Mouse (Mus musculus): ENCODE results near the gene Micall2. TPM values are rescaled to one million over a fixed set of nuclear protein-coding genes. Genes with fewer than 3 reads are reported as not detected.
A peak's percentile ranks its signal among the peaks of the same experiment; 100 is the strongest.
"Not testable (repeated sequence)": the region's sequence is repeated elsewhere in the genome, so short reads cannot be mapped to it uniquely, and the experiment has no call there.

The Micall2 gene
- polyA plus RNA-seq, 1 experiment, result 5.0 TPM

DNA sequence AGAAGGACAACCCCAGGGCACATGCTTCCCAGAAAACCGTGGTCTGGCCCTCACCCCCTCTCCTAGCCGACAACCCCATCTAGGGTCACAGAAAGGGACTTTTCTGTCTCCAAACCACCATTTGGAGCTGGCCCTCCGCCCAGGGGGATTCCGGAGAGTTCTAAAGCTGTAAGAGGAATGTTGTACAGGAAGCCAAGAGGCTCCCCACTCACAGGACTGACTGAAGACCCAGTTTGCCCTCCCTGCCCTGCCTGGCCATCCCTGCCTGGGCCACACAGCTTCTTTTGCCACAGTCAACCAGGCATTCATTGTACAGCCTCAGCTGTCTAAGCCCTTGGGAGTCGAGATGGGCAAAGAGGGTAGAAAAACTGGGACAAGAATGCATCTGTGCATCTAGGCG, 17.6 kb downstream of the Micall2 start:
- no peak for DNase-seq
- TF ChIP-seq POLR2A (IDR thresholded peaks at IDR 0.05; ENCODE audit: borderline replicate concordance, extremely low read depth, low read depth, low read length) (no peak), CTCF (IDR thresholded peaks at IDR 0.05; ENCODE audit: insufficient read depth, low read length) (no peak)
- 62% methylated on average over 6 of the region's 6 CpGs for WGBS
- no peak overlapping the region for H3K4me3 ChIP-seq (replicated peaks; ENCODE audit: extremely low read depth, low read depth, low read length)
- no peaks in the 10 kb centered on the region for H3K4me1 ChIP-seq (ENCODE audit: control insufficient read depth, insufficient read depth, low read length)

GRCm38 (mm10) chr5:139717723-139718122, 18.4 kb downstream of the Micall2 start:
- Histone ChIP-seq H3K4me1 (ENCODE audit: control insufficient read depth, insufficient read depth, low read length) (no peaks in the 10 kb centered on the region), H3K4me3 (replicated peaks; ENCODE audit: extremely low read depth, low read depth, low read length) (no peak overlapping the region)
- no peak for TF ChIP-seq POLR2A (IDR thresholded peaks at IDR 0.05; ENCODE audit: borderline replicate concordance, extremely low read depth, low read depth, low read length)
- peak; percentile 99 for TF ChIP-seq CTCF (IDR thresholded peaks at IDR 0.05; ENCODE audit: insufficient read depth, low read length)
- DNase-seq, result peak; percentile 56
- 95% methylated on average over 2 of the region's 2 CpGs for WGBS

- Histone ChIP-seq H3K4me3 (replicated peaks; ENCODE audit: extremely low read depth, low read depth, low read length) (no peak overlapping the region), H3K4me1 (ENCODE audit: control insufficient read depth, insufficient read depth, low read length) (no peaks in the 10 kb centered on the region)
- no peak for TF ChIP-seq POLR2A (IDR thresholded peaks at IDR 0.05; ENCODE audit: borderline replicate concordance, extremely low read depth, low read depth, low read length)
- TF ChIP-seq CTCF (IDR thresholded peaks at IDR 0.05; ENCODE audit: insufficient read depth, low read length), result no peak
- WGBS, result 91% methylated on average over 10 of the region's 10 CpGs
- DNase-seq, result no peak
Measured at GRCm38 (mm10) chr5:139706496-139706895, 29.6 kb downstream of the Micall2 start.

- Histone ChIP-seq H3K4me3 (replicated peaks; ENCODE audit: extremely low read depth, low read depth, low read length) (no peak overlapping the region), H3K4me1 (ENCODE audit: control insufficient read depth, insufficient read depth, low read length) (no peaks in the 10 kb centered on the region)
- DNase-seq, result no peak
- no peak for TF ChIP-seq POLR2A (IDR thresholded peaks at IDR 0.05; ENCODE audit: borderline replicate concordance, extremely low read depth, low read depth, low read length)
- peak; percentile 38 for TF ChIP-seq CTCF (IDR thresholded peaks at IDR 0.05; ENCODE audit: insufficient read depth, low read length)
- WGBS, result 65% methylated on average over 2 of the region's 2 CpGs
Measured at GRCm38 (mm10) chr5:139702905-139703304, 33.2 kb downstream of the Micall2 start.

DNA sequence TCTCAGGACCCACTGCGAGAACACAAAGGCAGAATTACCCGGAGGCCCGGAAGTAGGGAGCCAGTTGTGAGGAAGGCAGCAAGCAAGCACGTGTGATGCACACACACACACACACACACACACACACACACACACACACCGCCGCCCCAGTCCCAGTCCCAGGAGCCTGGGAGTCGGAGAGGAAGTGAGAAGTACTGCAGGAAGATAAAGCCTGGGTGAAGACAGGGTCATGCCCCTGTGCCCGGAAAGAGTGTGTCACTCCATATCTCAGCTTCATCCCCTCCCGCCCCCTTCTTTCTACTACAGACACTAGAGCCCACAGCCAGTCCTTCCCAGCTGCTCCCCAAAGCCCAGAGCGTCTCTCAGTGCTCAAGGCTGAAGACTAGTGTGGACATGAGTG, 33.9 kb downstream of the Micall2 start:
- DNase-seq, result no peak
- Histone ChIP-seq H3K4me1 (ENCODE audit: control insufficient read depth, insufficient read depth, low read length) (no peaks in the 10 kb centered on the region), H3K4me3 (replicated peaks; ENCODE audit: extremely low read depth, low read depth, low read length) (no peak overlapping the region)
- TF ChIP-seq CTCF (IDR thresholded peaks at IDR 0.05; ENCODE audit: insufficient read depth, low read length) (no peak), POLR2A (IDR thresholded peaks at IDR 0.05; ENCODE audit: borderline replicate concordance, extremely low read depth, low read depth, low read length) (no peak)
- WGBS, result 13% methylated on average over 10 of the region's 10 CpGs

DNA sequence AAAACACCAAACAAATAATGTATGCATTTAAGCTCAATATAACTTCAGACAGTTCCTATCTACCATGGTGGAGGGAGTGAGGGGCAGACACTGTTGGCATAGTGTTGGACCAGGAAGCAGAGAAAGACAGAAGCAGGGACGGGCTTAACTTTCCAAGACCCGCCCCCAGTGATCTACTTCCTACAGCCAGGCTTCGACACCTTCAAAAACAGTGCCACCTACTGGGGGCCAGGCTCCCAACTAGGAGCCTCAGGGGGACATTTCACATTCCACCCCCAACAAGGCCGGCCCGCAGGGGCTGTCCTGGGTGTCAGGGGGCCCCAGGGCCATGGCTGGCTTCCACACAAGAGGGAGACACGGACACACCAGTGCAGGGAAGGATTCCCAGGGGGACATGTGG, 39.2 kb downstream of the Micall2 start:
- Histone ChIP-seq H3K4me3 (replicated peaks; ENCODE audit: extremely low read depth, low read depth, low read length) (no peak overlapping the region), H3K4me1 (ENCODE audit: control insufficient read depth, insufficient read depth, low read length) (no peaks in the 10 kb centered on the region)
- no peak for DNase-seq
- TF ChIP-seq CTCF (IDR thresholded peaks at IDR 0.05; ENCODE audit: insufficient read depth, low read length) (no peak), POLR2A (IDR thresholded peaks at IDR 0.05; ENCODE audit: borderline replicate concordance, extremely low read depth, low read depth, low read length) (no peak)
- 75% methylated on average over 6 of the region's 6 CpGs for WGBS

- H3K4me3 ChIP-seq (replicated peaks; ENCODE audit: extremely low read depth, low read depth, low read length); DNase-seq; H3K4me1 ChIP-seq (ENCODE audit: control insufficient read depth, insufficient read depth, low read length): not testable (repeated sequence)
- WGBS, result 52% methylated on average over 3 of the region's 3 CpGs
Measured at GRCm38 (mm10) chr5:139695876-139696275, 40.3 kb downstream of the Micall2 start.

GRCm38 (mm10) chr5:139694989-139695571, 41.1 kb downstream of the Micall2 start:
- DNase-seq, result no peak
- no peaks in the 10 kb centered on the region for H3K4me1 ChIP-seq (ENCODE audit: control insufficient read depth, insufficient read depth, low read length)
- no peak for TF ChIP-seq CTCF (IDR thresholded peaks at IDR 0.05; ENCODE audit: insufficient read depth, low read length)
- no peak for TF ChIP-seq POLR2A (IDR thresholded peaks at IDR 0.05; ENCODE audit: borderline replicate concordance, extremely low read depth, low read depth, low read length)
- 19% methylated on average over 7 of the region's 7 CpGs for WGBS
- no peak overlapping the region for H3K4me3 ChIP-seq (replicated peaks; ENCODE audit: extremely low read depth, low read depth, low read length)

DNA sequence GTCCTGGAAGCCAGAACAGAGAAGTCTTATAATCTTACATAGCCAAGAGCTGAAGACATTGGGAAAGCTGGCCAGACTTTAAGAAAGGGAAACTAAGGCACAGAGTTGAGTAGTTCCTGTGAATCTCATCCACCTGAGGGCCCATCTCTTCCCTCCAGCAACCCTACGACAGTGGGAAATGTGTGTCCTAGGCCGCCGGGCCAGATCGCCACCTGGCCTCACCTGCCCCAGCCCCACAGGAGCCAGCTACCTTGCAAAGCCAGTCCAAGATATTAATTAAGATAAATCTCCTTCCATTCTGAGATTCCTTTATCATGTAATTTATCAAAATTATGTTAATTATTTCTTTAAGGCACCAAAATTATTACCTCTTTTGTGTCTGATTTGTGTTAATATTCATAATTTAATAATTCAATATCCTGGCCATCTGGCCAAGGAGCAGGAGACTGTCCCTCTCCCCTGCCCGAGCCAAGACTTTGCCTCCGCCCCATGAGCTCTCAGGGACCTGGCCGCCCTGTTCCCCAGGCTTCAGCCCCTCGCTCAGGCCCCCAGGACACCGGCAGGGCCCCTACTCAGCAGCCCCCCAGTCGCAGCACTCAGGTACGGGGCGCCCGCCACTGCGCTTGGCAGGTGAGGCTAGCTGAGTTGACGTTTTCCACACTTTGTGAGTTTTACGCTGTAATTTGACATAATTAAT, 41.7 kb downstream of the Micall2 start:
- no peak for DNase-seq
- 58% methylated on average over 16 of the region's 16 CpGs for WGBS
- no peaks in the 10 kb centered on the region for H3K4me1 ChIP-seq (ENCODE audit: control insufficient read depth, insufficient read depth, low read length)
- H3K4me3 ChIP-seq (replicated peaks; ENCODE audit: extremely low read depth, low read depth, low read length), result no peak overlapping the region
- no peak for TF ChIP-seq POLR2A (IDR thresholded peaks at IDR 0.05; ENCODE audit: borderline replicate concordance, extremely low read depth, low read depth, low read length)
- no peak for TF ChIP-seq CTCF (IDR thresholded peaks at IDR 0.05; ENCODE audit: insufficient read depth, low read length)

GRCm38 (mm10) chr5:139690791-139691190, 45.3 kb downstream of the Micall2 start:
- 72% methylated on average over 9 of the region's 9 CpGs for WGBS

More at GRCm38 (mm10) chr5:139690791-139691190, 45.3 kb downstream of the Micall2 start:
- H3K4me3 ChIP-seq (replicated peaks; ENCODE audit: extremely low read depth, low read depth, low read length), result no peak overlapping the region
- no peaks in the 10 kb centered on the region for H3K4me1 ChIP-seq (ENCODE audit: control insufficient read depth, insufficient read depth, low read length)
- TF ChIP-seq CTCF (IDR thresholded peaks at IDR 0.05; ENCODE audit: insufficient read depth, low read length) (no peak), POLR2A (IDR thresholded peaks at IDR 0.05; ENCODE audit: borderline replicate concordance, extremely low read depth, low read depth, low read length) (no peak)
- no peak for DNase-seq
